In the genomic region with DNA sequence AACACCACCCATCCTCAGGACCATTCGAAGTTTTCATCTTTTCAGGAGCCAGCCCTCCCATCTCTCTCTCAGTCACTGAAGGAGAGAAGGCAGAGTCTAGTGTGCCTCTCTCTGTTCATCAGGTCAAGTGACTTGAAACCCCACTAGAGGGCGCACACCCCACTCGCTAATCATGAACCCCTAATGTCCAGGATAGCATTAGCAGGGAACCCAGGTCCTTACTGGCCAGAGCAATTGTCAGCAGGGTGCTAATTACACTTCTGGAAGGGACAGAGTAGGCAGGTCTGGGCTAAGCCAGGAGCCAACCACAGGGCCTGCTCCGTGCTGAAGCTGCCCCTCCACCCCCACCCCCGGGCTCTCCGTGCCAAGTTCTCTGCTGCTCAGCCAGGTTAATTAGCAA, we compare ENCODE assay signal across 8 mouse cellular contexts.
DNase-seq lines count a peak whose midpoint lies in the region; ATAC-seq lines count a peak whose summit lies in the region.

No protein-coding gene starts in this region.

- DNase-seq in left cerebral cortex, adult 18-20 months (ENCODE audit: low spot score in 2 of 2), result peak; percentile 58 to 69
- DNase-seq in left cerebral cortex, adult 11 months (ENCODE audit: low spot score), result no peak
- DNase-seq in cerebellum, postnatal 14 days, result peak; percentile 92
- peak; percentile 48 to 66 for DNase-seq in frontal cortex, postnatal 10 days (ENCODE audit: low spot score in 2 of 2)
- DNase-seq in limb, embryonic 11.5 days (ENCODE audit: low spot score), result peak; percentile 83

- no peaks in the 10 kb centered on the region for H3K4me1 ChIP-seq in intestine, embryonic 16.5 days (ENCODE audit: control insufficient read depth, insufficient read depth, low read length)
- H3K4me1 ChIP-seq in limb, embryonic 11.5 days (ENCODE audit: control insufficient read depth, insufficient read depth, low read length), result no peaks in the 10 kb centered on the region
- peaks cover 12% of the 10 kb centered on the region for H3K4me1 ChIP-seq in midbrain, embryonic 16.5 days (ENCODE audit: control insufficient read depth, insufficient read depth, low read length)
- 0 out of 2 replicates have a peak, but pooled peaks cover 3% of the 10 kb centered on the region for H3K4me1 ChIP-seq in stomach, embryonic 14.5 days (ENCODE audit: control insufficient read depth, insufficient read depth, low read length)

- peak; percentile 42 for ATAC-seq in intestine, embryonic 16.5 days
- peak; percentile 51; the same call in 1 of the 2 replicates for ATAC-seq in limb, embryonic 11.5 days (ENCODE audit: insufficient number of reproducible peaks, low FRiP score, low TSS enrichment, low read depth)
- ATAC-seq in midbrain, embryonic 16.5 days, result peak; percentile 85
- peak; percentile 65; the same call in 1 of the 2 replicates for ATAC-seq in stomach, embryonic 14.5 days (ENCODE audit: insufficient number of reproducible peaks, insufficient read depth, low FRiP score, low read depth)

- no peak overlapping the region for H3K9ac ChIP-seq in intestine, embryonic 16.5 days (ENCODE audit: low read depth, low read length)
- no peak overlapping the region for H3K9ac ChIP-seq in limb, embryonic 11.5 days (ENCODE audit: low read length)
- H3K9ac ChIP-seq in midbrain, embryonic 16.5 days (ENCODE audit: low read depth, low read length), result no peak overlapping the region
- no peak overlapping the region for H3K9ac ChIP-seq in stomach, embryonic 14.5 days (replicated peaks; ENCODE audit: low read depth, low read length)

- H3K36me3 ChIP-seq in intestine, embryonic 16.5 days (ENCODE audit: control insufficient read depth, insufficient read depth, low read length), result no peaks in the 10 kb centered on the region
- H3K36me3 ChIP-seq in limb, embryonic 11.5 days (ENCODE audit: control insufficient read depth, insufficient read depth, low read length), result no peaks in the 10 kb centered on the region
- no peaks in the 10 kb centered on the region for H3K36me3 ChIP-seq in midbrain, embryonic 16.5 days (ENCODE audit: control insufficient read depth, insufficient read depth, low read length)
- H3K36me3 ChIP-seq in stomach, embryonic 14.5 days (ENCODE audit: control insufficient read depth, insufficient read depth, low read length), result no peaks in the 10 kb centered on the region

- WGBS in intestine, embryonic 16.5 days, result 11% methylated on average over 6 of the region's 6 CpGs
- WGBS in limb, embryonic 11.5 days, result 2% methylated on average over 6 of the region's 6 CpGs
- 8% methylated on average over 6 of the region's 6 CpGs for WGBS in midbrain, embryonic 16.5 days
- 14% methylated on average over 6 of the region's 6 CpGs for WGBS in stomach, embryonic 14.5 days

- no peaks in the 10 kb centered on the region for H3K27me3 ChIP-seq in intestine, embryonic 16.5 days (replicated peaks; ENCODE audit: control insufficient read depth, insufficient read depth, low read length)
- no peaks in the 10 kb centered on the region for H3K27me3 ChIP-seq in limb, embryonic 11.5 days (ENCODE audit: control insufficient read depth, insufficient read depth, low read length)
- no peaks in the 10 kb centered on the region for H3K27me3 ChIP-seq in midbrain, embryonic 16.5 days (ENCODE audit: control insufficient read depth, insufficient read depth, low read depth, low read length)
- H3K27me3 ChIP-seq in stomach, embryonic 14.5 days (ENCODE audit: control insufficient read depth, insufficient read depth, low read length), result no peaks in the 10 kb centered on the region

- H3K4me2 ChIP-seq in intestine, embryonic 16.5 days (ENCODE audit: low read depth, low read length), result no peak overlapping the region
- peak overlapping the region; percentile 25 for H3K4me2 ChIP-seq in limb, embryonic 11.5 days (ENCODE audit: low read depth, severe bottlenecking)
- H3K4me2 ChIP-seq in midbrain, embryonic 16.5 days (ENCODE audit: low read length), result peak overlapping the region; percentile 33; the same call in 1 of the 2 replicates
- H3K4me2 ChIP-seq in stomach, embryonic 14.5 days (replicated peaks; ENCODE audit: low read depth, low read length), result no peak overlapping the region

- no peak overlapping the region for H3K4me3 ChIP-seq in intestine, embryonic 16.5 days (ENCODE audit: low read length)
- no peak overlapping the region for H3K4me3 ChIP-seq in limb, embryonic 11.5 days (ENCODE audit: low read depth, low read length)
- no peak overlapping the region for H3K4me3 ChIP-seq in midbrain, embryonic 16.5 days (ENCODE audit: low read depth, low read length)
- H3K4me3 ChIP-seq in stomach, embryonic 14.5 days (ENCODE audit: low read depth, low read length), result no peak overlapping the region

- no peak overlapping the region for H3K27ac ChIP-seq in intestine, embryonic 16.5 days (ENCODE audit: low read length)
- no peak overlapping the region for H3K27ac ChIP-seq in limb, embryonic 11.5 days (replicated peaks; ENCODE audit: low read depth, low read length)
- no peak overlapping the region for H3K27ac ChIP-seq in midbrain, embryonic 16.5 days (ENCODE audit: low read length)
- H3K27ac ChIP-seq in stomach, embryonic 14.5 days (ENCODE audit: low read length), result no peak overlapping the region

- no peaks in the 10 kb centered on the region for H3K9me3 ChIP-seq in intestine, embryonic 16.5 days (ENCODE audit: control insufficient read depth, low read length)
- H3K9me3 ChIP-seq in limb, embryonic 11.5 days (ENCODE audit: control insufficient read depth, low read length), result no peaks in the 10 kb centered on the region
- H3K9me3 ChIP-seq in midbrain, embryonic 16.5 days (replicated peaks; ENCODE audit: control insufficient read depth, low read length, poor library complexity, severe bottlenecking), result no peaks in the 10 kb centered on the region
- H3K9me3 ChIP-seq in stomach, embryonic 14.5 days (ENCODE audit: control insufficient read depth, low read depth, low read length), result no peaks in the 10 kb centered on the region

Comparison
In these comparisons a context has a peak if more than half of its experiments do, and no peak if none do; other contexts are left out.
1. H3K4me2 ChIP-seq: peak in limb, embryonic 11.5 days (single experiment) and midbrain, embryonic 16.5 days (single experiment); none in intestine, embryonic 16.5 days (single experiment) and stomach, embryonic 14.5 days (single experiment).
2. Peak in every context shown above with its lines, with median percentiles within 50 percentile points of each other: ATAC-seq.